Mouse (Mus musculus): ENCODE data around the gene Mitf. TPM values are rescaled to one million over a fixed set of nuclear protein-coding genes. Genes with fewer than 3 reads are reported as not detected.

The Mitf gene
- polyA plus RNA-seq, 1 experiment from 2014 or later: 21.7 TPM

DNA sequence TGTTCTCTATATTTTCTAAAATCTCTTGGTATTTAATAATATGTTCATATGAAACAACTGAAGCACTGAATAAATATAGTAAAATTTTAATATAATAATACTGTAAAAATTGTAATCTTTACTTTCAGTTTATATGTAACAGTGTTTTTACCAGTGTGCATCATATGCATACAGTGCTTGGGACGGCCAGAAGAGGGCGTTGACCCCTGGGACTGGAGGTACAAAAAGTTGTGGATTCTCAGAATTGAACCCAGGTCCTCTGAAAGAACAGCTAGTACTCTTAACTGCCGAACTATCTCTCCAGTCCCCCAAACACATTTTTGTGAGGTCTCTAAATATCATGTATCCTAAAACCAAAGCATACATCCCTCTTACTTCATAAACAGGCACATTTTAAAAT is 179.6 kb downstream of the Mitf start:
- no peak overlapping the region for H3K4me2 ChIP-seq
- H3K36me3 ChIP-seq: no peaks in the 10 kb centered on the region
- no peak for ATAC-seq (replicated peaks; ENCODE audit: insufficient number of reproducible peaks, insufficient read depth, low FRiP score, low read depth)
- 74% methylated on average over 3 of the region's 3 CpGs for WGBS
- H3K27ac ChIP-seq: no peak overlapping the region
- no peaks in the 10 kb centered on the region for H3K27me3 ChIP-seq
- no peak overlapping the region for H3K9ac ChIP-seq
- H3K4me1 ChIP-seq (replicated peaks): peaks cover 12% of the 10 kb centered on the region
- H3K4me3 ChIP-seq: no peak overlapping the region
- H3K9me3 ChIP-seq (replicated peaks): no peaks in the 10 kb centered on the region

DNA sequence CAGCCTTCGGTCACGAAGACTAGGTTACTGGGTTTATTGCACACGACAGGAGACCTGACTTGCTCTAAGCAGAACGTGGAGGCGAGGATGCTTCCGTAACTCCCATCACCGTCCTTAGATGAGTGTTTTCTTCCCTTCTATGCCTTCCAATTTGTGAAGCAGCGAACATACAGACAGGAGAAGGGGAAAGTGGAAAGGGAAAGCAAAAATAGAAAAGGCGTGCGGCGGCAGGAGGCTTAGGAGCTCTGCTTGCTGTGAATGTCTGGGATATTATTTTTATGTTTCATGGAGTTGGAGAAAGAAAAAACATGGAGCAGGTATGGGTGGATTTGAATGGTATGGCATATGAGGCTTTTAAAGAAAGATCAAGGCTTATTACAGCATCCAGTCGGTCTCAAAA is 186.7 kb downstream of the Mitf start:
- WGBS: 86% methylated on average over 12 of the region's 12 CpGs
- H3K4me3 ChIP-seq: no peak overlapping the region
- no peak for ATAC-seq (replicated peaks; ENCODE audit: insufficient number of reproducible peaks, insufficient read depth, low FRiP score, low read depth)

GRCm38 (mm10) chr6:97995606-97996307 is 188.9 kb downstream of the Mitf start:
- ATAC-seq (replicated peaks; ENCODE audit: insufficient number of reproducible peaks, insufficient read depth, low FRiP score, low read depth): no peak
- Histone ChIP-seq H3K9me3 (replicated peaks) (no peaks in the 10 kb centered on the region), H3K4me3 (no peak overlapping the region), H3K4me2 (no peak overlapping the region), H3K4me1 (replicated peaks) (peaks cover 10% of the 10 kb centered on the region), H3K9ac (no peak overlapping the region), H3K27me3 (no peaks in the 10 kb centered on the region), H3K27ac (no peak overlapping the region), H3K36me3 (no peaks in the 10 kb centered on the region)
- WGBS: 58% methylated on average over 11 of the region's 11 CpGs

More for the DNA sequence above, 186.7 kb downstream of the Mitf start:
- Histone ChIP-seq H3K4me2 (no peak overlapping the region), H3K9ac (no peak overlapping the region), H3K27me3 (no peaks in the 10 kb centered on the region), H3K9me3 (replicated peaks) (no peaks in the 10 kb centered on the region), H3K4me1 (replicated peaks) (peaks cover 21% of the 10 kb centered on the region), H3K27ac (no peak overlapping the region), H3K36me3 (no peaks in the 10 kb centered on the region)

- Histone ChIP-seq H3K4me3 (no peak overlapping the region), H3K27me3 (no peaks in the 10 kb centered on the region), H3K4me2 (no peak overlapping the region), H3K27ac (no peak overlapping the region), H3K36me3 (peaks cover 9% of the 10 kb centered on the region; the same call in 1 of the 2 replicates), H3K9me3 (replicated peaks) (no peaks in the 10 kb centered on the region), H3K4me1 (replicated peaks) (peaks cover 8% of the 10 kb centered on the region), H3K9ac (no peak overlapping the region)
- WGBS: 46% methylated on average over 4 of the region's 4 CpGs
- no peak for ATAC-seq (replicated peaks; ENCODE audit: insufficient number of reproducible peaks, insufficient read depth, low FRiP score, low read depth)
Observed at GRCm38 (mm10) chr6:98001551-98001950, 194.7 kb downstream of the Mitf start.

DNA sequence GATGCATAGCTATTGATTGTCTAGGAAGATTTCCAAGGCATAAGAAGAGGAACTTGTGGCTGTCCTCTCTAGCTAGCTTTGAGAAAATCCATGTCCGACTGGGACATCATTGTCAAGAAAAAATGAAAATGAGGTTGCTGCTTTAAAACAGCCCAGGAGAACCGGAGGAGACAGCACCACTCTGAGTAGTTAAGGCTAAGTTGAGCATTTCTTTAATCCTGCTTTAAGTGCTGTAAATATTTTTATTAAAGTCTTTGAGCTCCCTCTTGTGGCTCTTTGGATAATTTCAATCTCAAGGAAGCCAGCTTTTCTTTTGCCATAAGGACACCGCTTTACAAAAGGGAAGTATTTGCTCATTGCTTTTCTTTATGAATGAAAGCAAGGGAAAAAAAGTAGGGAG is 196.3 kb downstream of the Mitf start:
- Histone ChIP-seq H3K9ac (no peak overlapping the region), H3K4me2 (no peak overlapping the region), H3K27ac (no peak overlapping the region), H3K9me3 (replicated peaks) (no peaks in the 10 kb centered on the region), H3K36me3 (peaks cover 13% of the 10 kb centered on the region; the same call in 1 of the 2 replicates), H3K4me3 (no peak overlapping the region), H3K4me1 (replicated peaks) (peaks cover 8% of the 10 kb centered on the region), H3K27me3 (no peaks in the 10 kb centered on the region)
- 16% methylated on average over 3 of the region's 3 CpGs for WGBS
- no peak for ATAC-seq (replicated peaks; ENCODE audit: insufficient number of reproducible peaks, insufficient read depth, low FRiP score, low read depth)

GRCm38 (mm10) chr6:98005566-98005965 is 198.7 kb downstream of the Mitf start:
- no peak for ATAC-seq (replicated peaks; ENCODE audit: insufficient number of reproducible peaks, insufficient read depth, low FRiP score, low read depth)
- Histone ChIP-seq H3K36me3 (peaks cover 17% of the 10 kb centered on the region; the same call in 1 of the 2 replicates), H3K4me1 (replicated peaks) (peaks cover 4% of the 10 kb centered on the region), H3K27me3 (no peaks in the 10 kb centered on the region), H3K4me3 (no peak overlapping the region), H3K9ac (no peak overlapping the region), H3K4me2 (no peak overlapping the region), H3K27ac (no peak overlapping the region), H3K9me3 (replicated peaks) (no peaks in the 10 kb centered on the region)
- WGBS: 72% methylated on average over 1 of the region's 1 CpGs

GRCm38 (mm10) chr6:98015066-98015465 is 208.2 kb downstream of the Mitf start:
- H3K27me3 ChIP-seq: no peaks in the 10 kb centered on the region
- H3K27ac ChIP-seq: no peak overlapping the region
- ATAC-seq (replicated peaks; ENCODE audit: insufficient number of reproducible peaks, insufficient read depth, low FRiP score, low read depth): no peak
- H3K9ac ChIP-seq: no peak overlapping the region
- no peaks in the 10 kb centered on the region for H3K9me3 ChIP-seq (replicated peaks)
- no peak overlapping the region for H3K4me3 ChIP-seq
- peaks cover 29% of the 10 kb centered on the region for H3K36me3 ChIP-seq
- H3K4me2 ChIP-seq: no peak overlapping the region
- 67% methylated on average over 5 of the region's 5 CpGs for WGBS
- H3K4me1 ChIP-seq (replicated peaks): no peaks in the 10 kb centered on the region

DNA sequence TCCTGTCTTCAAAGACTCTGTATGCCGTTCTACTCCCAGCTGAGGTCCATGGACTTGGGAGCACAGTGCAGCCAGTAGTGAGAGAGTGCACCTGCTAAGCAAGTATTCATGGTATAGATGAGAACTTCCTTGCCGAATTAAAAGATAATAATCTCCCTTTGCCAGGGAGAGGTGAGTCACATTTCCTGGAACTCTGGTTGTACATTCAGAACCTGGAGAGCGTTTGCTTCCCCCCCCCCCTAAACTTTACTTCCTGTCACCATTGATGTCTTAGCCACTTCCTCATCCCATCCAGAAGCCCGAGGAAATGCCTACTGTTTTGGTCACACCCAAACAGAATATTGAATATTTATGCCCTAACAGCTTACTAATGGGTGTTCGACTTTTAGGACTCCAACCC is 209.0 kb downstream of the Mitf start:
- Histone ChIP-seq H3K4me3 (no peak overlapping the region), H3K4me2 (no peak overlapping the region), H3K9ac (no peak overlapping the region), H3K9me3 (replicated peaks) (no peaks in the 10 kb centered on the region), H3K4me1 (replicated peaks) (no peaks in the 10 kb centered on the region), H3K27ac (no peak overlapping the region), H3K27me3 (no peaks in the 10 kb centered on the region), H3K36me3 (peaks cover 28% of the 10 kb centered on the region)
- ATAC-seq (replicated peaks; ENCODE audit: insufficient number of reproducible peaks, insufficient read depth, low FRiP score, low read depth): no peak
- 49% methylated on average over 5 of the region's 5 CpGs for WGBS

DNA sequence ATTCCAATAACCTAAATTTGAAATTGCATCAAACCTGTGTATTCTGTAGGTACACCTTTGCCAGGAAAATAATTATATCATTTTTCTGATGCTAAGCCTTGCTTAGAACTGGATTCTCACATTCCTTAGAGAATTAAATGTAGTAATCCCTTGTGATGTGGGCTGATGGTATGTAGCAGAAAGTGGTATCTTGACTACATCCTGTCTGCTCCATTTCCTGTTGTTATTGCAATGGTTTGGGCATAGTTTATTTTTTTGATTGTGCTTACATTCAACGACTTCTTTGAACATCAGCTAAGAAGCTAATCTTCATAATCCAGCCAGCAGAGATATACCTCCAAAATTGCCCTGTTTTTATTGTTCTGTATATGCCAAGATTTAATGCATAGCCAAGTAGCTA is 217.0 kb downstream of the Mitf start:
- Histone ChIP-seq H3K9me3 (replicated peaks) (no peaks in the 10 kb centered on the region), H3K36me3 (peaks cover 3% of the 10 kb centered on the region; the same call in 1 of the 2 replicates), H3K9ac (no peak overlapping the region), H3K4me1 (replicated peaks) (no peaks in the 10 kb centered on the region), H3K27ac (no peak overlapping the region), H3K4me3 (no peak overlapping the region), H3K4me2 (no peak overlapping the region), H3K27me3 (no peaks in the 10 kb centered on the region)
- WGBS: 47% methylated on average over 1 of the region's 1 CpGs
- ATAC-seq (replicated peaks; ENCODE audit: insufficient number of reproducible peaks, insufficient read depth, low FRiP score, low read depth): no peak

- Histone ChIP-seq H3K4me2 (no peak overlapping the region), H3K9ac (no peak overlapping the region), H3K27me3 (no peaks in the 10 kb centered on the region), H3K27ac (no peak overlapping the region), H3K36me3 (no peaks in the 10 kb centered on the region), H3K4me3 (no peak overlapping the region), H3K4me1 (replicated peaks) (no peaks in the 10 kb centered on the region), H3K9me3 (replicated peaks) (no peaks in the 10 kb centered on the region)
- 72% methylated on average over 3 of the region's 3 CpGs for WGBS
- no peak for ATAC-seq (replicated peaks; ENCODE audit: insufficient number of reproducible peaks, insufficient read depth, low FRiP score, low read depth)
Observed at GRCm38 (mm10) chr6:98038513-98038912, 231.7 kb downstream of the Mitf start.

GRCm38 (mm10) chr6:98041795-98042194 is 234.9 kb downstream of the Mitf start:
- WGBS: 84% methylated on average over 7 of the region's 7 CpGs
- Histone ChIP-seq H3K27ac (no peak overlapping the region), H3K4me3 (no peak overlapping the region), H3K27me3 (no peaks in the 10 kb centered on the region), H3K4me2 (no peak overlapping the region), H3K9me3 (replicated peaks) (no peaks in the 10 kb centered on the region), H3K4me1 (replicated peaks) (no peaks in the 10 kb centered on the region), H3K9ac (no peak overlapping the region), H3K36me3 (no peaks in the 10 kb centered on the region)
- ATAC-seq (replicated peaks; ENCODE audit: insufficient number of reproducible peaks, insufficient read depth, low FRiP score, low read depth): no peak
